Mouse (Mus musculus) erythroblast, embryonic 14.5 days (primary cell): ENCODE results near the gene AW551984.

Experiments used
- GATA1 ChIP-seq: IDR thresholded peaks from 2 replicates; pipeline ENCODE4 v1.6.1; 2012; ENCODE audit warnings: low read length, inconsistent platforms, mixed read lengths
- TAL1 ChIP-seq: IDR thresholded peaks from 3 replicates; pipeline ENCODE4 v1.6.1; 2012; ENCODE audit warnings: low read length, inconsistent platforms, mixed read lengths

- TF ChIP-seq TAL1 (no peak), GATA1 (no peak)
Observed at GRCm38 (mm10) chr9:39550806-39551205, 53.4 kb downstream of the AW551984 start.
